Mouse (Mus musculus): Measurements from ENCODE around the gene Zfp764.

- TF ChIP-seq CTCF (IDR thresholded peaks at IDR 0.05; ENCODE audit: low read depth, low read length) (no peak), GATA1 (IDR thresholded peaks at IDR 0.05; ENCODE audit: borderline replicate concordance, low read length) (no peak), GATA2 (IDR thresholded peaks at IDR 0.05; ENCODE audit: borderline replicate concordance, low read depth, low read length) (no peak)
Measured at GRCm38 (mm10) chr7:127453056-127453455, 46.4 kb upstream of the Zfp764 start.

Measured in G1E (cell line).